41 mouse cellular contexts compared by ENCODE assay signal in the genomic region with DNA sequence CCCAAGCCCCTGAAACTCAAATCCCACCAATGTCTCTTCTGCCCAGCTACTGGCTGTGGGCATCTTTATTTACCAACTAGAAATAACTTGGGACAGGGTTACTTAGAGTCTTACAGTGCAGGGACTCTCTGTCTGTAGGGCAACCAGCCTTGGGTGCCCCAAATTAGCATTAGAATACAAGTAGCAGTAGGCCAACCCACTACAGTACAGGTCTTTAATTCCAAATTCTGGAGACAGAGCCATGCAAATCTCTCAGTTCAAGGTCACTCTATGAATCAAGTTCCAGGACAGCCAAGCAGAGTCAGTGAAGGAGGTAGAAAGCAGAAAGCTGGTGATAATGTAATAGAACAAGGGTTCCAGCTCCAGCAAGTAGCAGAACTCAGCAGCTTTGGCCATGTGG. TPM values are rescaled to one million over a fixed set of nuclear protein-coding genes. Genes with fewer than 3 reads are reported as not detected.
"Had no signal": no experiment of that assay in that cellular context is flagged by ENCODE, and none has a peak within 500 bp of the region (broad histone marks: within the 10 kb centered on the region; RNA-seq: fewer than 3 reads in every experiment).

No protein-coding gene starts in this region.

- H3K27ac ChIP-seq: heart, embryonic 13.5 days; heart, embryonic 15.5 days; hindbrain, embryonic 10.5 days; hindbrain, embryonic 12.5 days; hindbrain, embryonic 13.5 days; hindbrain, embryonic 14.5 days; hindbrain, embryonic 15.5 days; hindbrain, postnatal 0 days; intestine, embryonic 15.5 days; kidney, embryonic 15.5 days; kidney, postnatal 0 days; layer of hippocampus, adult 2 months had no signal

- H3K9ac ChIP-seq: heart, embryonic 12.5 days; heart, embryonic 13.5 days; heart, embryonic 15.5 days; hindbrain, embryonic 12.5 days; hindbrain, embryonic 13.5 days; hindbrain, embryonic 14.5 days; hindbrain, embryonic 15.5 days; intestine, embryonic 15.5 days; kidney, embryonic 15.5 days had no signal

- H3K9me3 ChIP-seq: heart, embryonic 13.5 days; heart, embryonic 15.5 days; hindbrain, embryonic 10.5 days; hindbrain, embryonic 12.5 days; hindbrain, embryonic 13.5 days; hindbrain, embryonic 15.5 days; intestine, embryonic 15.5 days; kidney, embryonic 15.5 days had no signal

- DNase-seq: heart, postnatal 10 days; heart, postnatal 14 days; heart, postnatal 36 days; heart, postnatal 4 days; kidney, adult 11 months; kidney, adult 18-20 months; kidney, adult 2 months; kidney, adult 8-10 months; kidney, adult 9 months; kidney, postnatal 10 days; kidney, postnatal 14 days; kidney, postnatal 25 days; kidney, postnatal 36 days; kidney, postnatal 4 days; layer of hippocampus, adult 9-11 months; layer of hippocampus, postnatal 36 days had no signal

- H3K4me3 ChIP-seq: heart, embryonic 12.5 days; heart, embryonic 13.5 days; heart, embryonic 15.5 days; hindbrain, embryonic 10.5 days; hindbrain, embryonic 12.5 days; hindbrain, embryonic 13.5 days; hindbrain, embryonic 15.5 days; intestine, embryonic 15.5 days; kidney, embryonic 15.5 days; layer of hippocampus, adult 2 months had no signal

- H3K27me3 ChIP-seq: heart, embryonic 12.5 days; heart, embryonic 13.5 days; heart, embryonic 15.5 days; hindbrain, embryonic 12.5 days; hindbrain, embryonic 13.5 days; hindbrain, embryonic 15.5 days; intestine, embryonic 15.5 days; kidney, embryonic 15.5 days had no signal

- H3K4me2 ChIP-seq: heart, embryonic 12.5 days; heart, embryonic 13.5 days; heart, embryonic 15.5 days; hindbrain, embryonic 12.5 days; hindbrain, embryonic 13.5 days; hindbrain, embryonic 14.5 days; hindbrain, embryonic 15.5 days; intestine, embryonic 15.5 days; kidney, embryonic 15.5 days had no signal

- H3K4me1 ChIP-seq: hindbrain, embryonic 10.5 days; intestine, embryonic 15.5 days had no signal

- H3K36me3 ChIP-seq: heart, embryonic 12.5 days; heart, embryonic 13.5 days; heart, embryonic 15.5 days; hindbrain, embryonic 10.5 days; hindbrain, embryonic 12.5 days; hindbrain, embryonic 13.5 days; hindbrain, embryonic 15.5 days; intestine, embryonic 15.5 days; kidney, embryonic 15.5 days had no signal

- ATAC-seq: hindbrain, embryonic 16.5 days; hindbrain, postnatal 0 days; inflammation-experienced regulatory T-cells, adult 6 months; intestine, embryonic 15.5 days; intestine, embryonic 16.5 days; intestine, postnatal 0 days had no signal

RNA-seq across cellular contexts. Expression of gene Ephb3, which starts 19.9 kb away (rescaled TPM):
- polyA plus RNA-seq: inflammation-experienced regulatory T-cells, adult 6 months had no signal

RNA-seq across cellular contexts. Expression of gene Teddm3, which starts 30.9 kb away (rescaled TPM):
- total RNA-seq: heart, postnatal 10 days; heart, postnatal 14 days; heart, postnatal 25 days; heart, postnatal 36 days; heart, postnatal 4 days; hematopoietic stem cell, adult 5-6 weeks had no signal
- polyA plus RNA-seq: heart, embryonic 12.5 days; heart, embryonic 13.5 days; heart, embryonic 14.5 days; heart, embryonic 15.5 days; heart, embryonic 16.5 days; heart, postnatal 0 days; hindbrain, embryonic 10.5 days; hindbrain, embryonic 11.5 days; hindbrain, embryonic 12.5 days; intestine, embryonic 14.5 days; intestine, embryonic 15.5 days; kidney, adult 2 months; kidney, embryonic 14.5 days; kidney, embryonic 15.5 days; kidney, postnatal 0 days had no signal
